Mouse (Mus musculus): ENCODE results near the gene Myo16. TPM values are rescaled to one million over a fixed set of nuclear protein-coding genes. Genes with fewer than 3 reads are reported as not detected.

Gene Myo16
- total RNA-seq, 2 experiments from 2014 or later = 1.7 to 2.7 TPM

- DNase-seq = no peak
- intact Hi-C loops (cut with DNase I; ENCODE audit: low total_unique reads) = no loop called here
Measured at GRCm38 (mm10) chr8:10174201-10174840, 20.6 kb downstream of the Myo16 start.

- intact Hi-C loops (cut with DNase I; ENCODE audit: low total_unique reads) = no loop called here
- DNase-seq = no peak
Measured at GRCm38 (mm10) chr8:10174841-10175680, 21.4 kb downstream of the Myo16 start.

- no peak for DNase-seq
- intact Hi-C loops (cut with DNase I; ENCODE audit: low total_unique reads) = no loop called here
Measured at GRCm38 (mm10) chr8:10175976-10176375, 22.3 kb downstream of the Myo16 start.

GRCm38 (mm10) chr8:10177131-10177530 is 23.4 kb downstream of the Myo16 start:
- DNase-seq = no peak
- intact Hi-C loops (cut with DNase I; ENCODE audit: low total_unique reads) = no loop called here

DNA sequence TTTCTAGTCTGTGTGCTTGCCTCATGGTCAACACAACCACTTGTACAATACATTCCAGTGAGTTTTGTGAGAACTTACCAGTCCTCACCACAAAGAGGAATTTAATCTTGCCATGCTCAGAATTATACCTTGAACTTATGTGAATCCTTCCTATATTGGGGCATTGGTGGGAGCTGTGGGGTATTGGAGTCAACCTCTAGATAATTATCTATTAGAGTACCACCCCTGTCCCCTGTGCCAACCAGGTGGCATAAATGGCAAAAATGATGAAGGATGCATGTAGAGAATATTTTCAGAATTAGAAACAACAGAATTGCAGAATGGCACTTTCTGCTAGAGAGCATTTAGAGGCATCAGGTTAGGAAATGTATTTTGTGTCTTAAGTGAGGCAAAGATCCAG is 25.3 kb downstream of the Myo16 start:
- DNase-seq = no peak
- intact Hi-C loops (cut with DNase I; ENCODE audit: low total_unique reads) = no loop called here

DNA sequence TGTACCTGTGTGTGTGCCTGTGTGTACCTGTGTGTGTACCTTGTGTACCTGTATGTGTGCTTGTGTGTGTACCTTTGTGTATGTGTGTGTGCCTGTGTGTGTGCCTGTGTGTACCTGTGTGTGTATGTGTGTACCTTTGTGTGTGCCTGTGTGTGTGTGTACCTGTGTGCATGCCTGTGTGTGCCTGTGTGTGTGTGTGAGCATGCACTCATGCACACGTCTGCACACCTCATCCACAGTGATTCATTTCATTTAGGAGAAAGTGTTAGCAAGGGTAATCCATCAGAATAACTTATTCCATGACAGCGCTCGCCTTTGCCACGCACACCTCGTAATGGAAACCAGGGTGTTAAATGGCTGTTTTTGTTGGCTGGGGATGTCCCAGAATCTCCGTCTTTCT is 36.9 kb downstream of the Myo16 start:
- intact Hi-C loops (cut with DNase I; ENCODE audit: low total_unique reads) = no loop called here
- no peak for DNase-seq

- no peak for DNase-seq
- intact Hi-C loops (cut with DNase I; ENCODE audit: low total_unique reads) = no loop called here
Measured at GRCm38 (mm10) chr8:10198164-10198563, 44.5 kb downstream of the Myo16 start.

- intact Hi-C loops (cut with DNase I; ENCODE audit: low total_unique reads) = no loop called here
- DNase-seq = no peak
Measured at GRCm38 (mm10) chr8:10199301-10199700, 45.6 kb downstream of the Myo16 start.

DNA sequence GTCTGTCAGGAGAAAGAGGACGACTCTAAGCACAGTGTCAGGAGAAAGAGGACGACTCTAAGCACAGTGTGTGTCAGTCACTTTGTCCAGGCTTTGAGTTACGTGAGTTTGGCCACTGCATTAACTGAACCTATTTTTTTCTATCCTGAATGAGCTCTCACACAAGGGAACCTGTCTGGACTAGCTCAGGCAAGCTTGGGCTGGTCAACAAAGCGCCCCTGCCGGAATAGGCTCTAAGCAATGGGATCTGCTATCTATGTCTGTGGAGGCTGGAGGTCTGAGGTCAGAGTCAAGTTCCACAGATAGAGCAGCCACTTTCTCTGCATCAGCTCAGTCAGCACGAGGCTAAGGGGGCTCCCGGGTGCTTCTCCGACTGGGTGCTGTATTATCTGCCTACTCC is 46.3 kb downstream of the Myo16 start:
- intact Hi-C loops (cut with DNase I; ENCODE audit: low total_unique reads) = no loop called here
- DNase-seq = no peak

GRCm38 (mm10) chr8:10215023-10215422 is 61.3 kb downstream of the Myo16 start:
- no peak for DNase-seq
- intact Hi-C loops (cut with DNase I; ENCODE audit: low total_unique reads) = no loop called here

DNA sequence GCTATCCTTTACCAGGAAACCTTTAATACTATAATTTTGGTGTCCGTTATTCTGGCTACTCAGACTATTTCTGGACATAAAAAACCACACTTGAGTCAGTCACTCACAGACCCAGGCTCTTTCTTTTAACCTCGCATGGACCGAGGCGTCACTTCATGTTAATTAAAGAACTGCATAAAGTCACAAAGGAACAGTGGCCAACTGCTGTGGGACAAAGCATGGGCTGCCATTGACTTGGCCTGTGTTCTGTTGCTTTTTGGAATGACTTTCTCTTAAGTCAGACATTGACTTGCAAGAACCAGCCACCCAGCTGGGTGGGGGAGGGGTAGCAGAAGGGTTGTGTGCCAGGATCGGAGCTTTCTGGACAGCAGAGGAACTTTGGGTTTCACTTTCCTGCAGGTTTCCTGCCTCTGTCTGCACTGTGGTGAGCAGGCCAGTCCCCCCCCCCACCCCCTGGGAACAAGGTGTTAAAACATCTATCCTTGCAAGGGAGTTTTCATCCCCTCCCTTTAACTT is 66.1 kb downstream of the Myo16 start:
- intact Hi-C loops (cut with DNase I; ENCODE audit: low total_unique reads) = no loop called here
- DNase-seq = no peak

DNA sequence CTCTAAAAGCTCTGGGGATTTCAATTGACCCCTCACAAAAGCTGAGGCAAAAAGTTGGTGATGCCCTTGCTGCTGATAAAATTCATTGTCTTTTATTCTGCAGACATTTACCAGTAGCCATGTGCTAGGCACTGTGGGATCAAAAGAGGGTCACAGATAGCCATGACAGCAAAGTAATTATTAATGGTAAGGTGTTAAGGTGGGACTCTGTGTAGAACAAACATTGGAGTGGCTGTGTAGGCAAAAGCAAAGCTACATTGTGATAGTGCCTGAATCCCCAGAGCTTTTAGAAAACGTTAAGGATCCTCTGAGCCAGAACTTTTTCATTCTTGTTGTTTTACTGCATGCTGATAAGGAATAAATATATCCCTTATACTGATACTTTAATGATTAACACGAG is 69.1 kb downstream of the Myo16 start:
- DNase-seq = no peak
- intact Hi-C loops (cut with DNase I; ENCODE audit: low total_unique reads) = no loop called here

DNA sequence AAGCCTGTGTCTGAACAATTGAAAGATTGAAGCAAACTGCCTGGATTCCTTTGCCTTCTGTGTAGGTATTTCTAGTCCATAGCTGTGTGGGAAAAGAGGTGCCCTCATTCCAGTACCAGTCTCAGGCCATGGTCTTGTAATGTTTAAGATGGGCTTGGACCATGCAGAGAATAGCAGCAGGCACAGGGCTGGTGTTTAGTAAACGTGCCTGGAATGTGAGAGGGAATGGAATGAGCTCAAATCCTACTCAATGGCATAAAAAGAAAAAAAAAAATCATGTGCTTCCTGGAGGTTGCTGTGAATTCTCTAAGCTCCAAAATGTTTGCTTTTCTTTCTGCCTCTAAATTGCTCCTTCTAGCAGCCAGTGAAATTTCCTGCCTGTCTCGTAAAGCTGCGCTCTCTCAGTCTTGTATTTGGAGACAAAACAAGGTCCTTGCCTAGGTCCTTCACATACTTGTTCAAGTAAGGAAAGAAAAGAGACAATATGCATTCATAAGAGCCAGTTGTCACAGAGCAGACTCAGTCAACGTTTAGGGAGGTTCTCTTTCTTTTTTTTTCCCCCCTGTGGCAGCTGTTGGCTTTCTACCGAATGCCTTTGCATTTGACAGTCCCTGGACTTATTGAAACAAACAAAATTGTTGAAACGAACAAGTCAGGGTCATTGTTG is 70.0 kb downstream of the Myo16 start:
- no peak for DNase-seq
- intact Hi-C loops (cut with DNase I; ENCODE audit: low total_unique reads) = no loop called here

- intact Hi-C loops (cut with DNase I; ENCODE audit: low total_unique reads) = no loop called here
- no peak for DNase-seq
Measured at GRCm38 (mm10) chr8:10224305-10224971, 70.7 kb downstream of the Myo16 start.

DNA sequence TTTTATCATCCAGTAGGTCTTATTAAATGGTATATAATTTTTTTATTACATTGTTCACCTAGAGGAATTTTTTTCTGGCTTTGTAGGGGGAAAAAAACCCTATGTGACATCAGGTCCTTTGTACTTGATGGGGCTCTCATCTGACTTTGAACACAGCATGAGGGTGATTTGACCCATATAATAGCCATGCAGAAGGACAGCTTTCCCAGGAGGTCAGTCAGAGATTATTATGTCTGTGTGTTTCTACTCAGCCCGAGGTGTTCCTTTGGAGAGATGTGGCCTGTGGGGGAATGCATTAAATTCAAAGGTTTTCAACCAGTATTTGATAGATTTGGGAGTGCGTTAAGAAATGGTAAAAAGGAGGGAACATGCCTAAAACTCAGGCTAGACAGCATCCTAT is 71.3 kb downstream of the Myo16 start:
- no peak for DNase-seq
- intact Hi-C loops (cut with DNase I; ENCODE audit: low total_unique reads) = no loop called here

DNA sequence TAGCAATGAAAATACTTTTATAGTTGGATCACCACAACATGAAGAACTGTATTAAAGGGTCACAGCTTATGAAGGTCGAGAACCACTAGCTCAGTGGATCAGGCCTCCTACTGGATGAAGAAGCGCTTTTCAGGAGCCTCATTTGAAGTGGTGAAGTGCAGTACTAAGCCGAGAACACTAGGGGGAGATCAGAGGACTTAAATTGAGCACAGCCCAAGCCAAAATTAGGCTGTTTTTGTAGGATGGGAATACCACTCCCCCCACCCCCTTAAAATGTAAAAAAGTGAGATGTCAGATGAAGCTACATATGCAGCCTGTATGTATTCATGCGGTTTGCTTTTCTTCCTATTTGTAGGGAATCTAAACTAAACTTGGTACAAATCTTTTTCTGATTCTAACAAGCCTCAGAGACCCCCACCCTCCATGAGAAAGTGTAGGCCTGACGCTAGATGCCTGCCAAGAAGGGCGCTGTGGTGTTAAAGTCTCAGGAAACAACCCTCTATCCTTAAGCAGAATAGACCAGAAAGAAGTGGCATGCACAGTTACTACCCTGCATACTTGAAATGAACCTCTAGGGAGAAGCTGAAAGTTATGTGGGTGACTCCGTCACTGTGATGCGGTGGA is 77.1 kb downstream of the Myo16 start:
- intact Hi-C loops (cut with DNase I; ENCODE audit: low total_unique reads) = loop anchor here (5.0 kb wide), 1 partner anchor 171 kb away; no protein-coding TSS in a partner anchor
- DNase-seq = no peak

DNA sequence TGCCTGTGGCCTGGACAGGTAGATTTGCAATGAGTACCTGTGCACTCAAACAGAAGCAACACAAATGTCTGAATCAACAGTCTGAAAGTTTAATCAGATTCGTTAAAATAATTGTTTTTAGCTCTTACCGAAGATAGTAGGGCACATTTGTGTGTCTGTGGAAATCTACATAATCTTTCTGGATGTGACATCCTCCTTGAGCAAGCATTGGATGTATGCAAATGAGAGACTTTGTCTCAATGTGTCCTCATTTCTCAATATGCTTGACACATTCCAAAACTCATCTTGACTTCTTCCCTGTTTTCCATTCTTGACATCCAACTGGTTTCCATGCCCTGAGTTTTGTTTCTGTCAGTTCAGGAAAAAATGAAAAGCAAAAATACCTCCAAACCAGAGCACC is 80.8 kb downstream of the Myo16 start:
- intact Hi-C loops (cut with DNase I; ENCODE audit: low total_unique reads) = loop anchor here (5.0 kb wide), 1 partner anchor 168 kb away; no protein-coding TSS in a partner anchor

DNA sequence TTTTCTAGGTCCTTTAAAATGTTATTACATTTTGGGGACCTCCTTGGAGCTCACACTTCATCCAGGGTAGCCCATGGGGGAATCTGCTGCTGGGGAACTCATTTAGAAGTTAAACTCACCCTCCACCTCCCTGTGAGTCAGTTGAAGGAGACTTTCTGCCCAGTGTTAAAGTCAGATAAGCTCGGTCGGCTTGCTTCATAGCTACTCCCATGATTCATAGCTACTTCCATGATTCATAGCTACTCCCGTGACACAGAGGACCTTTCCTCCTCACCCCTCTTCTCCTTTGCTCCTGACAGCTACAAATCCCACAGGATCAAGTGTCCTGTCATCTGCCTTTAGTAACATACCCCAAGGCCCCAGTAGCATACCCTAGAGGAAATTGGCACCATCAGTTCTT is 89.6 kb downstream of the Myo16 start:
- DNase-seq = no peak
- intact Hi-C loops (cut with DNase I; ENCODE audit: low total_unique reads) = no loop called here

More for the DNA sequence above, 80.8 kb downstream of the Myo16 start:
- DNase-seq = no peak

DNA sequence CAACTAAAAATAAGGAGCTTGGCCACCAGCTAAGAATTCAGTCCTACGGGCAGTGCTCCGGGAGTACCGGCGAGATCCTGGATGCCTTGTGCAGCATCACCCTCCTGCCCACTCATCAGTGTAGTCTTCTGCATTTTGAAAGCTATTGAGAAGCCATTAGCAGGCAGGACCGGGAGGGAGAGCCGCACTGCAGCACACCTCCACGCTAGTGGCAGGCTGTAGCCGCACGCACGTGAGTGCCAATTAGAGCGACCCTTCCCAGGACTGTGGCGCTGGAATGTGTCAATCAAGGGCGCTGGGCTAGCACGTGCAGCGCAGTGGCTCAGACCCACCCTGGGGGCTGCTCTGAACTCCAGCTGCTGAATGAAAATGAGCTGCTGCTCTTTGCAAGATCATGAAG is 95.4 kb downstream of the Myo16 start:
- intact Hi-C loops (cut with DNase I; ENCODE audit: low total_unique reads) = no loop called here
- DNase-seq = no peak
